ENCODE assay signal across 9 mouse cellular contexts in genomic region chr8:25389947-25390346, GRCm38 (mm10).
A peak's percentile ranks its signal among the peaks of the same experiment; 100 is the strongest.
DNase-seq lines count a peak whose midpoint lies in the region; ATAC-seq lines count a peak whose summit lies in the region.
"Had no signal": no experiment of that assay in that cellular context is flagged by ENCODE, and none has a peak within 500 bp of the region (broad histone marks: within the 10 kb centered on the region; RNA-seq: fewer than 3 reads in every experiment).

No protein-coding gene starts in this region.

- DNase-seq in hindbrain, embryonic 10.5 days (ENCODE audit: low spot score) = no peak
- no peak for DNase-seq in embryonic facial prominence, embryonic 10.5 days (ENCODE audit: low spot score)
- peak; percentile 31 for DNase-seq in hindbrain, embryonic 11.5 days (ENCODE audit: low spot score)
- DNase-seq in midbrain, embryonic 14.5 days = peak; percentile 70
- DNase-seq in spleen, adult 18-20 months = no peak

- H3K4me3 ChIP-seq in hindbrain, embryonic 10.5 days = no peak overlapping the region
- H3K4me3 ChIP-seq in hindbrain, embryonic 12.5 days = no peak overlapping the region
- no peak overlapping the region for H3K4me3 ChIP-seq in embryonic facial prominence, embryonic 10.5 days
- no peak overlapping the region for H3K4me3 ChIP-seq in hindbrain, embryonic 11.5 days (ENCODE audit: low read depth, low read length)
- H3K4me3 ChIP-seq in midbrain, embryonic 14.5 days (replicated peaks; ENCODE audit: low read depth, low read length) = no peak overlapping the region
- no peak overlapping the region for H3K4me3 ChIP-seq in kidney, embryonic 15.5 days (replicated peaks)
- H3K4me3 ChIP-seq: erythroblast, embryonic 14.5 days had no signal

- peak overlapping the region; percentile 70 for H3K27ac ChIP-seq in hindbrain, embryonic 10.5 days
- no peak overlapping the region for H3K27ac ChIP-seq in hindbrain, embryonic 12.5 days
- peak overlapping the region; percentile 70 for H3K27ac ChIP-seq in embryonic facial prominence, embryonic 10.5 days (replicated peaks)
- H3K27ac ChIP-seq in hindbrain, embryonic 11.5 days (ENCODE audit: low read depth, low read length) = no peak overlapping the region
- peak overlapping the region; percentile 61 for H3K27ac ChIP-seq in midbrain, embryonic 14.5 days (replicated peaks; ENCODE audit: low read depth, low read length)
- no peak overlapping the region for H3K27ac ChIP-seq in kidney, embryonic 15.5 days

- H3K27me3 ChIP-seq in hindbrain, embryonic 10.5 days (ENCODE audit: insufficient read depth, poor library complexity, severe bottlenecking) = no peaks in the 10 kb centered on the region; the same call in 1 of the 2 replicates
- H3K27me3 ChIP-seq in hindbrain, embryonic 12.5 days = 0 out of 2 replicates have a peak, but pooled peaks cover 3% of the 10 kb centered on the region
- 0 out of 2 replicates have a peak, but pooled peaks cover 23% of the 10 kb centered on the region for H3K27me3 ChIP-seq in embryonic facial prominence, embryonic 10.5 days (replicated peaks; ENCODE audit: low read depth, poor library complexity, severe bottlenecking)
- H3K27me3 ChIP-seq in hindbrain, embryonic 11.5 days (ENCODE audit: control insufficient read depth, insufficient read depth, low read length) = no peaks in the 10 kb centered on the region
- no peaks in the 10 kb centered on the region for H3K27me3 ChIP-seq in midbrain, embryonic 14.5 days (ENCODE audit: control insufficient read depth, insufficient read depth, low read length)
- H3K27me3 ChIP-seq in kidney, embryonic 15.5 days = 0 out of 2 replicates have a peak, but pooled peaks cover 3% of the 10 kb centered on the region

- no peak overlapping the region for H3K4me2 ChIP-seq in hindbrain, embryonic 12.5 days (replicated peaks)
- no peak overlapping the region for H3K4me2 ChIP-seq in hindbrain, embryonic 11.5 days (replicated peaks; ENCODE audit: low read depth, low read length)
- no peak overlapping the region for H3K4me2 ChIP-seq in midbrain, embryonic 14.5 days (ENCODE audit: low read length)
- no peak overlapping the region for H3K4me2 ChIP-seq in kidney, embryonic 15.5 days

- no peaks in the 10 kb centered on the region for H3K36me3 ChIP-seq in hindbrain, embryonic 10.5 days
- no peaks in the 10 kb centered on the region for H3K36me3 ChIP-seq in hindbrain, embryonic 12.5 days
- no peaks in the 10 kb centered on the region for H3K36me3 ChIP-seq in embryonic facial prominence, embryonic 10.5 days (replicated peaks)
- no peaks in the 10 kb centered on the region for H3K36me3 ChIP-seq in hindbrain, embryonic 11.5 days (ENCODE audit: control insufficient read depth, insufficient read depth, low read length)
- H3K36me3 ChIP-seq in midbrain, embryonic 14.5 days (ENCODE audit: control insufficient read depth, insufficient read depth, low read length) = no peaks in the 10 kb centered on the region
- no peaks in the 10 kb centered on the region for H3K36me3 ChIP-seq in kidney, embryonic 15.5 days

- H3K4me1 ChIP-seq in hindbrain, embryonic 10.5 days (replicated peaks) = peaks cover 41% of the 10 kb centered on the region
- peaks cover 31% of the 10 kb centered on the region for H3K4me1 ChIP-seq in hindbrain, embryonic 12.5 days
- H3K4me1 ChIP-seq in embryonic facial prominence, embryonic 10.5 days = peaks cover 35% of the 10 kb centered on the region
- peaks cover 19% of the 10 kb centered on the region for H3K4me1 ChIP-seq in hindbrain, embryonic 11.5 days (replicated peaks; ENCODE audit: control insufficient read depth, insufficient read depth, low read length)
- peaks cover 33% of the 10 kb centered on the region for H3K4me1 ChIP-seq in midbrain, embryonic 14.5 days (ENCODE audit: control insufficient read depth, insufficient read depth, low read length)
- peaks cover 36% of the 10 kb centered on the region for H3K4me1 ChIP-seq in kidney, embryonic 15.5 days

- no peaks in the 10 kb centered on the region for H3K9me3 ChIP-seq in hindbrain, embryonic 10.5 days
- no peaks in the 10 kb centered on the region for H3K9me3 ChIP-seq in hindbrain, embryonic 12.5 days (replicated peaks)
- no peaks in the 10 kb centered on the region for H3K9me3 ChIP-seq in embryonic facial prominence, embryonic 10.5 days
- no peaks in the 10 kb centered on the region for H3K9me3 ChIP-seq in hindbrain, embryonic 11.5 days (ENCODE audit: control insufficient read depth, low read length)
- H3K9me3 ChIP-seq in midbrain, embryonic 14.5 days (ENCODE audit: control insufficient read depth, low read length) = no peaks in the 10 kb centered on the region
- H3K9me3 ChIP-seq in kidney, embryonic 15.5 days (replicated peaks) = no peaks in the 10 kb centered on the region

- WGBS in hindbrain, embryonic 10.5 days = 53% methylated on average over 8 of the region's 10 CpGs
- WGBS in hindbrain, embryonic 12.5 days = 51% methylated on average over 9 of the region's 10 CpGs
- 51% methylated on average over 10 of the region's 10 CpGs for WGBS in embryonic facial prominence, embryonic 10.5 days
- WGBS in hindbrain, embryonic 11.5 days = 53% methylated on average over 7 of the region's 10 CpGs
- 47% methylated on average over 8 of the region's 10 CpGs for WGBS in midbrain, embryonic 14.5 days
- WGBS in kidney, embryonic 15.5 days = 58% methylated on average over 9 of the region's 10 CpGs

- ATAC-seq in hindbrain, embryonic 12.5 days (ENCODE audit: low FRiP score) = no peak
- ATAC-seq in hindbrain, embryonic 11.5 days (ENCODE audit: low FRiP score) = no peak
- ATAC-seq in midbrain, embryonic 14.5 days (ENCODE audit: low FRiP score, low TSS enrichment) = 0 out of 2 replicates have a peak, but pooled peaks have one; percentile 41
- no peak for ATAC-seq in megakaryocyte-erythroid progenitor cell, adult 5-6 weeks (replicated peaks; ENCODE audit: low FRiP score, low TSS enrichment, poor library complexity, severe bottlenecking)
- no peak for ATAC-seq in kidney, embryonic 15.5 days (replicated peaks; ENCODE audit: low FRiP score)

- H3K9ac ChIP-seq in hindbrain, embryonic 12.5 days = no peak overlapping the region
- no peak overlapping the region for H3K9ac ChIP-seq in hindbrain, embryonic 11.5 days (ENCODE audit: low read depth, low read length)
- H3K9ac ChIP-seq in midbrain, embryonic 14.5 days (replicated peaks; ENCODE audit: low read length) = 0 out of 2 replicates have a peak overlapping the region, but pooled peaks have one; percentile 23
- H3K9ac ChIP-seq in kidney, embryonic 15.5 days = no peak overlapping the region

Comparison
In these comparisons a context has a peak if more than half of its experiments do, and no peak if none do; other contexts are left out.
1. DNase-seq: peak in hindbrain, embryonic 11.5 days (single experiment) and midbrain, embryonic 14.5 days (single experiment); none in hindbrain, embryonic 10.5 days (single experiment), embryonic facial prominence, embryonic 10.5 days (single experiment) and spleen, adult 18-20 months (0 of 2).
2. H3K27ac ChIP-seq: peak in hindbrain, embryonic 10.5 days (single experiment), embryonic facial prominence, embryonic 10.5 days (single experiment) and midbrain, embryonic 14.5 days (single experiment); none in hindbrain, embryonic 12.5 days (single experiment), hindbrain, embryonic 11.5 days (single experiment) and kidney, embryonic 15.5 days (single experiment).